Mouse (Mus musculus): ENCODE results near the gene Nlrp6. TPM values are rescaled to one million over a fixed set of nuclear protein-coding genes. Genes with fewer than 3 reads are reported as not detected.

Nlrp6 gene
- polyA plus RNA-seq, 1 experiment from 2014 or later = 0.63 TPM

DNA sequence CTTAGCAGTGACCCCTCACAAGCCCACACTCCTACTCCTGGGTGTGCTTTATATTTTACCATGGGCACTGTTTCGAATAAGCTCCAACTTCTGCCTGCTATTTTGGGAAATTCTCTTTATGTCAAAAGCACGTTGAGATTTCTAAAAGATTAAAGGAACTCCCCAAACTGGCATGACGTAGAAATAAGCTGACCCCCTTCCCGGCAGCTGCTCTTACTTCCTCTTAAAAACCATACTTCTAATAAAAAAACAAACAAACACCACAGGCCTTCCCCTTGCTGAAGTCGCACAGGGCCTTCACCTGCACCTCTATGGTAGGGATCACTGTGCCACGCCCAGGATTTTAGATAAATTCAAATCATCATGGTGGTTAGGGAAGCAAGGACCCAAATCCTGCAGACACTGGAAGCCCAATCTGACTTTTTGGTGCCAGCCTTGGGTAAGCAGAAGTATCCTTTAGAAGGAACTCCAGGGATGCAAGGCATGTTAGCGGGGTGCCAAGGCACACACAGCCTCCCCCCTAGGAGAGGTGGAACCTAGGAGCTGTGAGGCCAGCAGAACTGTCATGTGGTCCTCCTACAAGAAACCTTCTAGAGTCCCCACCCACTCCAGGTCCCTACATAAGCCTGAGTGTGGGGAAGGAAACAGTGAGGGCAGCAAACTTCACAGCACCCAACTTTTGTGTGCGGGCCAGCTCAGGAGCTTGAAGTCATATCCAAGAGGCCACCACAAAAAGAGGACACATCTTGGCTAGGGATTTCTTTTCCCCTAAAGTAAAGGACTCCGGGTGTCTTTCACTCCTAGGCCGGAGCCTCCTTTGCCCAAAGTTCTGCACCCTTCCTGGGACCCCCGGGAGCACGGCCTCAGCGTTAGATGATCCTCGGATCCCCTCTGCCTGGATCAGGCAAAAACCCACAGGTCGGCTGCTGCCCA lies 33.4 kb downstream of the Nlrp6 start:
- H3K4me1 ChIP-seq = no peaks in the 10 kb centered on the region; the same call in 1 of the 2 replicates
- H3K4me3 ChIP-seq = peak overlapping the region; percentile 31; the same call in 1 of the 2 replicates
- no peaks in the 10 kb centered on the region for H3K9me3 ChIP-seq
- H3K36me3 ChIP-seq (replicated peaks) = no peaks in the 10 kb centered on the region
- no peak for ATAC-seq (replicated peaks)
- no peaks in the 10 kb centered on the region for H3K27me3 ChIP-seq (replicated peaks)
- no peak overlapping the region for H3K27ac ChIP-seq
- H3K4me2 ChIP-seq = peak overlapping the region; percentile 48
- 67% methylated on average over 15 of the region's 15 CpGs for WGBS
- no peak overlapping the region for H3K9ac ChIP-seq

DNA sequence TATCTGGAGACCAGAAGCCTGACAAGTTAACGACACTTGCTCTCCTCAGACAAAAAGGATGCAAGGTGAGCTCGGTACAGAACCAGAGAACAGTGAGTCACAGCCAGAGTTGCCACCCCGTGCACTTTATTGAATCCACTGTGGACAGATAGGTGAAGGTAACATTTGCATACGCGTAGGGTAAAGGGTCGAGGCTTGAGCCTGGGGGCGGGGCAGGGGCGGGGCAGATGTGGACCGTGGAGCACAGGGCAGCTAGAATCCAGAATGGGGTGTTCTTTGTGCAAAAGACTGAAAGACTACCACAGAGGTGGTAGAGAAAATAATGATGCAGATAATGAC lies 34.0 kb downstream of the Nlrp6 start:
- ATAC-seq (replicated peaks) = no peak
- H3K27me3 ChIP-seq (replicated peaks) = no peaks in the 10 kb centered on the region
- peaks cover 5% of the 10 kb centered on the region for H3K4me1 ChIP-seq
- no peak overlapping the region for H3K9ac ChIP-seq
- H3K4me3 ChIP-seq = peak overlapping the region; percentile 31; the same call in 1 of the 2 replicates
- no peaks in the 10 kb centered on the region for H3K9me3 ChIP-seq
- WGBS = 10% methylated on average over 9 of the region's 9 CpGs
- no peaks in the 10 kb centered on the region for H3K36me3 ChIP-seq (replicated peaks)
- peak overlapping the region; percentile 48 for H3K4me2 ChIP-seq
- H3K27ac ChIP-seq = no peak overlapping the region

DNA sequence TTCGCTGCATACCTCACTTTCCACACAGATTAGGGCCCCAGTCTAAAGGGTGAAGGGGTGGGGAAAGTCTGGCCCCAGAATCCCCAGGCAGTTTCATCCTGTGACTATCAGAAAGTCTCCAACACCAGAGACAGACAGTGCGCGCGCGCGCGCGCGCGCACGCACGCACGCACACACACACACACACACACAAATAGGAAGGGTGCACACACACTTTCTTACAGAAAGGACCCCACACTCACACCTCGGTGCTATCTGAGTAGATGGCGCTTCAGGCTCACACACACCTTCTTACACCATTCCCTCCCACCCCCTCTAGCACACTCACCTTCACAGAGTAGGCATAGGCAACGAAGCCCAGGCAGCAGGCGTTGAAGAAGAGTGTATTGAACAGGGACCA lies 34.6 kb downstream of the Nlrp6 start:
- H3K4me2 ChIP-seq = peak overlapping the region; percentile 48
- H3K9me3 ChIP-seq = no peaks in the 10 kb centered on the region
- H3K27me3 ChIP-seq (replicated peaks) = no peaks in the 10 kb centered on the region
- H3K4me3 ChIP-seq = peak overlapping the region; percentile 31
- peaks cover 5% of the 10 kb centered on the region for H3K4me1 ChIP-seq
- no peaks in the 10 kb centered on the region for H3K36me3 ChIP-seq (replicated peaks)
- WGBS = 9% methylated on average over 17 of the region's 17 CpGs
- 0 out of 2 replicates have a peak overlapping the region, but pooled peaks have one; percentile 14 for H3K9ac ChIP-seq
- ATAC-seq (replicated peaks) = peak; percentile 50
- no peak overlapping the region for H3K27ac ChIP-seq

DNA sequence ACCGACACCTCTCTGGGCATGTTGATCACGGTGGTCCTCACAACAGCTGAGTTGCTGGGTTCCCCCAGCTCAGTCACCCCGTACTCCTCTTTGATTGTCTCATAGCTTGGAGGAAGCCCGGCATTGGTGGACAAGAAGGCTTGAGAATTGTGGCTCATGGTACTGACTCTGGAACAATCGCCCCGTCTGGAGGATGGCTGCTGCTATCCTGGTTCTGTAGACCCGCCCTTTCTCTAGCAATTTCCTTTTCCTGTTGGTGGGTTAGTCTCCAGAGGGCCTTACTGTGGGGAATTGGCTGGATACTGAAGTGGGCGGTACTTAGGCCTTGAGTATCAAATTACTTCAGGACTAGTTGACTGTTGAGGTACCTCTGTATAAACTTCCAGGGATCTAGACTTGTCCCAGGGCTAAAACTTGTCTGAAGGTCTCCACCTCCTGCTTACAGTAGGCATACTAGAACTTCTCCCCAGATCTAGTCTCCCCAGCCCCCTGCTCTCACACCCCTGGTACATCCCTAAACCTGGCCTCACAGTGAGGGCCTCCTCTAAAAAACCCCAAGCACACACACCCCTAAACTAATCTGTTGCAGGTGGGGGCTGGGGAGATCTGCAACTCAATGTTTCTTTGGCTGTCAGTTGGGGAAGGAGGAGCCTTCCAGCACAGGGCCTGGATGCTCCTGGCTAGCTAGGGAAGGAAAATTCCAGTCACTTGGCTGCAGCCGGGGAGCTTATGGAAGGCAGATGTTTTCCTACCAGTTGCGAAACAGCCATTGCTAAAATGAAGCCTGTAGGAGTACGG lies 35.3 kb downstream of the Nlrp6 start, which contains the start of the genes Gm45717 and Ifitm2:
TSS of gene Gm45717 (minus strand) at position 180 of the 798 bp plus-strand sequence.
TSS of gene Ifitm2 (minus strand) at position 230 of the 798 bp plus-strand sequence.
- H3K4me2 ChIP-seq = peak within 1 kb of the TSS; percentile 48
- peak; percentile 62; the same call in 1 of the 2 replicates for ATAC-seq (replicated peaks)
- no peak within 1 kb of the TSS for H3K27ac ChIP-seq
- peak within 1 kb of the TSS; percentile 31 for H3K4me3 ChIP-seq
- H3K27me3 ChIP-seq (replicated peaks) = no peaks in the 10 kb centered on the region
- peaks cover 5% of the 10 kb centered on the region for H3K4me1 ChIP-seq
- 26% methylated on average over 11 of the region's 11 CpGs for WGBS
- H3K9ac ChIP-seq = 0 out of 2 replicates have a peak within 1 kb of the TSS, but pooled peaks have one; percentile 14
- H3K9me3 ChIP-seq = no peaks in the 10 kb centered on the region
- H3K36me3 ChIP-seq (replicated peaks) = no peaks in the 10 kb centered on the region

DNA sequence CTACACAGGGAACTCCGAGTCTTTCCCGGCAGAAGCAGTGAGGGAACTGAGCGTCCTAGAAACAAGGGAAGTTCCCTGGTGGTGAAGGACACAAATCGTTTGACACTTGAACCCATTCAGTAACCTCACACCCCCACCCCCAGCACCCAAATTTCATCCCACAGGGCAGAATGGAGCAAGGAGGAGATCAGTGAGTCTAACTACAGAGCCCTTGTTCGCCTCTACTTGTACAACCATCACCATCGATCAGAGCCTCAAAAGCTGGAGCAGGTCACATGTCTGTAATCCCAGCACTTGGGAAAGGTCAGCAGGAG lies 35.8 kb downstream of the Nlrp6 start:
- no peak for ATAC-seq (replicated peaks)
- H3K9me3 ChIP-seq = no peaks in the 10 kb centered on the region
- 61% methylated on average over 6 of the region's 6 CpGs for WGBS
- no peak overlapping the region for H3K27ac ChIP-seq
- H3K4me2 ChIP-seq = no peak overlapping the region
- H3K4me1 ChIP-seq = peaks cover 5% of the 10 kb centered on the region
- H3K4me3 ChIP-seq = no peak overlapping the region
- H3K27me3 ChIP-seq (replicated peaks) = no peaks in the 10 kb centered on the region
- no peak overlapping the region for H3K9ac ChIP-seq
- H3K36me3 ChIP-seq (replicated peaks) = no peaks in the 10 kb centered on the region

DNA sequence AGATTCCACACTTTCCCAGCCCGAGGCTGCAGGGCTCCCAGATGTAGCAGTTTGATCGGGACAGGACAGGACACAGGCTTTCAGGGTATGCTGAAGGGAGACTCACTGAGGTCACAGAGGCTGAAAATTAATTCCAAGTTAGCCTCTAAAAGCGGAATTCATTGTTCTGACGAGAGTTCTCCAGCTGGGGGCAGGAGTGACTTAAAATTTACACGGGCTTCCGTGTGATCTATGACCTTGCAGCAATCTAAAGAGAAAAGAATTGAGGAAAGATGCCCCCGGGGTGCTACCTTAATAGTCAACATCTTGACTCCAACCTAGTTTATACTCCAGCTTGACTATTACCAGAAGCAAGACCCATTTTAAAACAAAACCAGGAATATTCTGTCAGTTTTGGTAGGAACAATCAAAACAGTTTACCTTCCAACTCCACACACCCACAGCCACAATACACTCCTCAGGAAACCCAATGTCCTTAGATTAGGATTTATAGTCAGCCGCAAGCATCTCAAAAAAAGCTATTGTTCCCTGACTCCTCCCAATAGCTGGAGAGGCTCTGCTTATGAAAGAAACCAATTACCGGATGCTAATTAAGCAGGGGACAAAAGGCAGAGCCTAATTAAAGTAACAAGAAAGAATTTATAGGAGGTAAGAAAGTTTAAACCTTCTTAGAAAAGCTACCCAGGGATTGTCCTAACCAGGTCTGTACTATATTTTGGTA lies 38.6 kb downstream of the Nlrp6 start:
- no peak overlapping the region for H3K4me2 ChIP-seq
- H3K9ac ChIP-seq = no peak overlapping the region
- H3K27ac ChIP-seq = no peak overlapping the region
- H3K36me3 ChIP-seq (replicated peaks) = no peaks in the 10 kb centered on the region
- H3K4me3 ChIP-seq = no peak overlapping the region
- peaks cover 5% of the 10 kb centered on the region for H3K4me1 ChIP-seq
- 5% methylated on average over 9 of the region's 9 CpGs for WGBS
- H3K27me3 ChIP-seq (replicated peaks) = no peaks in the 10 kb centered on the region
- H3K9me3 ChIP-seq = no peaks in the 10 kb centered on the region
- ATAC-seq (replicated peaks) = no peak

DNA sequence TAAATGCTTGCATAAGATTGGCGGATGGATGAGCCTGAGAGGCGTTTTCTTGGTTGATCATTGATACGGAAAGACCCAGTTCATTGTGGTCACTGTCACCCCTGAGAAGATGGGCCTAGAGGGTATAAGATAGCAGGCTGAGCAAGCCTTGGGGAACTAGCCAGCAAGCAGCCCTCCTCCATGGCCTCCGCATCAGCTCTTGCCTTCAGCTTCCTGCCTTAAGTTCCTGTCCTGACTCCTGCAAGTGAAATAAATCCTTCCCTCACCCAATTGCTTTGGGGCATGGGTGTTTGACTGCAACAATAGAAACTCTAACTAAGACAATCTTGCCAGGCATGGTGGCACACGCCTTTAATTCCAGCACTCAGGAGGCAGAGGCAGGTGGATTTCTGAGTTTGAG lies 39.3 kb downstream of the Nlrp6 start:
- 62% methylated on average over 5 of the region's 5 CpGs for WGBS
- Histone ChIP-seq H3K4me2 (no peak overlapping the region), H3K9ac (no peak overlapping the region), H3K9me3 (no peaks in the 10 kb centered on the region), H3K27me3 (replicated peaks) (no peaks in the 10 kb centered on the region), H3K4me1 (peaks cover 5% of the 10 kb centered on the region), H3K4me3 (no peak overlapping the region), H3K27ac (no peak overlapping the region), H3K36me3 (replicated peaks) (no peaks in the 10 kb centered on the region)
- no peak for ATAC-seq (replicated peaks)

DNA sequence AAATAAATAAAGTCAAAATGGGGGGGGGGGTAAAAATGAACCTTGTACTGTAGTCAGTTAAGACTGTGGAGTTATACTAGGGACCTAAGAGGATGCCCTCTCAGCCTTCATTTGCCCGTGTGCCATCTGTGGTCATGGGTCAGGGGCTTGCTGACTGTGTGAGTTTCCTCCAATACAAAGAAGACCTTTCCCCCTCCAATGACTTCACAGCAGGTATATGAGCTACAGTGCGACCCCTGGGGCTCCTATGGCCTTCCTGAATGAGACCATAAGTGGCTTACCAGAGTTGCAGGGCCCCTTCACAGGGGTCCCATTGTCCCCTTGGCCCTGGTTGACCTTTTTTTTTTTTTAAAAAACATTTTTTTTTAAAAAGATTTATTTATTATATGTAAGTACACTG lies 40.7 kb downstream of the Nlrp6 start:
- H3K9ac ChIP-seq = no peak overlapping the region
- no peak overlapping the region for H3K4me3 ChIP-seq
- no peak overlapping the region for H3K27ac ChIP-seq
- H3K4me2 ChIP-seq = no peak overlapping the region
- 35% methylated on average over 2 of the region's 2 CpGs for WGBS
- peaks cover 5% of the 10 kb centered on the region; the same call in 1 of the 2 replicates for H3K4me1 ChIP-seq
- H3K27me3 ChIP-seq (replicated peaks) = no peaks in the 10 kb centered on the region
- H3K9me3 ChIP-seq = no peaks in the 10 kb centered on the region
- no peaks in the 10 kb centered on the region for H3K36me3 ChIP-seq (replicated peaks)
- ATAC-seq (replicated peaks) = no peak

DNA sequence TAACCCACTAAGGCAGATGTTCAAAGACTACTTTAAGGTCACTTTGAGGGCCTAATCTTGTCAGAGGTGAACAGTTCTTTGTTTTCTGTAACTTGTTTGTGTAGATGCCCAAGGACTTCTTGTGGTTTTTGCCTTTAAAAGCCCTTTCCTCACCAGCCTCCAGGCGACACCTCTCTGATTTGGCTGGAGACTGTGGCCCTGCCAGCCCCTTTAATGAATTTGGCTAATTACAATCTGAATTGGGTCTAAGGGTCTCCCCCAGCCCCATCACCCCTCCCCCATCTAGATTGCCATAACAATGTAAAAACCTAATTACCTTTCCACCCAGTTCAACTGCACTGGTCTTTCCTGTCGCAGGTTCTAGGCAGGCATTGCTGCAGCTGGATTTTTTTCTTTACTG lies 42.0 kb downstream of the Nlrp6 start:
- Histone ChIP-seq H3K36me3 (replicated peaks) (no peaks in the 10 kb centered on the region), H3K27ac (no peak overlapping the region), H3K4me1 (peaks cover 5% of the 10 kb centered on the region; the same call in 1 of the 2 replicates), H3K9me3 (no peaks in the 10 kb centered on the region), H3K4me3 (no peak overlapping the region), H3K9ac (no peak overlapping the region), H3K4me2 (no peak overlapping the region), H3K27me3 (replicated peaks) (no peaks in the 10 kb centered on the region)
- WGBS = 74% methylated on average over 2 of the region's 2 CpGs
- ATAC-seq (replicated peaks) = no peak

DNA sequence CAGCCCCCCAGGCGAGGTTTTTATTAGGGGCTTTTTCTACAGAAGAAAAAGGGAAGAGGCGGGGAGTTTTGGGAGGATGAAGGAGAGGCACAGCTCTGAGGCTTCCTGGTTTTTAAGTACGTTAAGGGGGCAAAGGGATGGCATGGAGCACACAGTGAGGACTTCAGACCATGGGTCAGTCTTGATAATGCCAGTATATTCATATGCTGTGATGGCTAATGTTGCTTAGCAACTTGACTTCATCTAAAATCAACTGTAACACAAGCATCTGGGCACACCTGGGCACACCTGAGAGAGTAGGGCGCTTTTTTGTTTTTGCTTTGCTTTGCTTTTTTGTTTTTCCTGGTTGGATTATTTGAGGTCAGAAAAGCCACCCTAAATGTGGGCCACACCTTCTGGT lies 46.2 kb downstream of the Nlrp6 start, which contains the start of gene Ifitm1:
TSS of gene Ifitm1 (plus strand) at position 301 of the 400 bp plus-strand sequence.
- ATAC-seq (replicated peaks) = no peak
- no peaks in the 10 kb centered on the region for H3K9me3 ChIP-seq
- 82% methylated on average over 4 of the region's 4 CpGs for WGBS
- no peak within 1 kb of the TSS for H3K4me2 ChIP-seq
- H3K27ac ChIP-seq = no peak within 1 kb of the TSS
- no peaks in the 10 kb centered on the region for H3K27me3 ChIP-seq (replicated peaks)
- H3K4me3 ChIP-seq = no peak within 1 kb of the TSS
- no peaks in the 10 kb centered on the region for H3K36me3 ChIP-seq (replicated peaks)
- H3K4me1 ChIP-seq = no peaks in the 10 kb centered on the region
- no peak within 1 kb of the TSS for H3K9ac ChIP-seq

DNA sequence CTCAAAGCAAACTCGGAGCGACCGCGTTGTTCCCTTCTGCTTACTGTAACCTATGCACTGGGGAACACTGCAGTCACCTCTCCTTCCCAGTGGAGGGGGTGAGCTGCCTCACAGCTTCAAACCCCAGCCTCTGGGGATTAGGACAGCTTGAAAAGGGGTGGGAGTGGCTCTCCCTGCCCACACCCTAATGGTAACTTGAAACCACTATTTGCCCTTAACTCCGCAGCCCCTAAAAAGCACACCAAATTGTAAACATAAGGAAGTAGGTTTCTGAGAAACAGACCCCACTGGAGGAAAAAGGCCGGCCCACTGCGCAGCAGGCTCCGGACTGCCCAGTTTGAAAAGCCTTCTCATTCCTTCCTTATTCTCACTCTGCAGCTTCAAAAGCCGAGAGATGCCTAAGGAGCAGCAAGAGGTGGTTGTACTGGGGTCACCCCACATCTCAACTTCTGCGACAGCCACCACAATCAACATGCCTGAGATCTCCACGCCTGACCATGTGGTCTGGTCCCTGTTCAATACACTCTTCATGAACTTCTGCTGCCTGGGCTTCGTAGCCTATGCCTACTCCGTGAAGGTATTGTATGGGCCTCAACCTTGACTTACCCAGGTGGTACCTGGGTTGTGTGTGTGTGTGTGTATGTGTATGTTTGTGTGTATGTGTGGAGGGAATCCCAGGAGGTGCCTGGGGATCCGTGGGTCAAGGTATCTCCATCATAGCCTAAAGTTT lies 47.3 kb downstream of the Nlrp6 start:
- Histone ChIP-seq H3K27me3 (replicated peaks) (no peaks in the 10 kb centered on the region), H3K36me3 (replicated peaks) (no peaks in the 10 kb centered on the region), H3K4me1 (no peaks in the 10 kb centered on the region), H3K9ac (no peak overlapping the region), H3K27ac (no peak overlapping the region), H3K4me3 (no peak overlapping the region), H3K4me2 (no peak overlapping the region), H3K9me3 (no peaks in the 10 kb centered on the region)
- 7% methylated on average over 14 of the region's 14 CpGs for WGBS
- ATAC-seq (replicated peaks) = no peak

Measured in midbrain, embryonic 15.5 days (tissue).